Mouse (Mus musculus) lung, postnatal 0 days (tissue): ENCODE results near the gene Gpr179.
A peak's percentile ranks its signal among the peaks of the same experiment; 100 is the strongest.

Source experiments
- CTCF ChIP-seq: IDR thresholded peaks from 2 replicates; pipeline ENCODE4 v1.5.1; 2016; ENCODE audit warnings: antibody characterized with exemption, mild to moderate bottlenecking
- EP300 ChIP-seq: IDR thresholded peaks from 2 replicates; pipeline ENCODE4 v1.6.1; 2016; ENCODE audit warnings: antibody characterized with exemption, mild to moderate bottlenecking, control low read depth

DNA sequence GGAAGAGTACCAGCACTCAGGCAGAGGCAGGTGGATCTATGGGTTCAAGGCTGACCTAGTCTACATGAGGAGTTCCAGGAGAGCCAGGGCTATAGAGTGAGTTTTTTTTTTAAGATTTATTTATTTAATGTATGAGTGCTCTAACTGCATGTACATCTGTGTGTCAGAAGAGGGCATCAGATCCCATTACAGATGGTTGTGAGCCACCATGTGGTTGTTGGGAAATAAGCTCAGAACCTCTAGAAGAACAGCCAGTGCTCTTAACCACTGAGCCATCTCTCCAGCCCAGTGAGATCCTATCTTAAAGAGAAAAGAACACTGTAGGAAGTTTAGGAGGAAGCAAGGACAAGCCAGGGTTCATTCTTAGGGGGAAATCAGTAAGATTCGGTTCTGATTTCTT is 21.6 kb downstream of the Gpr179 start:
- TF ChIP-seq EP300 = no peak
- peak; percentile 16; the same call in 1 of the 2 replicates for TF ChIP-seq CTCF
